Mouse (Mus musculus): Measurements from ENCODE around the gene Cadm1.
A peak's percentile ranks its signal among the peaks of the same experiment; 100 is the strongest.

The Cadm1 gene

DNA sequence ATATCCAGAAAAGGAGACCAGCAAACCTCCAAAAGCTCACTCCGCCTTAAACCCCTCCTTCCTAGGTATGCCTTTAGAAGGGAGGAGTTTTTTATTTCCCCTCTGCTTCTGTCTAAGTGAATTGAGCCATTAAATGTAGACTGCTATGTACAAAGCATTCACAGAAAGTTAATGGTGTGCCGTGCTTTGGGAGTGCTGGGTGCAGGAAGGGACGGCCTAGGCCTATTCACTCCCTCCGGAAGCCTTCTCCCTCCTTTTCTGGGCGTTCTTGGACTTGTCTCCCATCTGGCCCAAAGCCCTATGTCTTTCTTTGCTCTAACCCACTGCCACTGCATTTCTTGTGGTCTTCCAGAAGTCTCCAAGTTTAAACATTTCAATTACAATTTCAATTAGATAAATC is 268.5 kb downstream of the Cadm1 start:
- no peak for DNase-seq (ENCODE audit: low read depth, low spot score)

DNA sequence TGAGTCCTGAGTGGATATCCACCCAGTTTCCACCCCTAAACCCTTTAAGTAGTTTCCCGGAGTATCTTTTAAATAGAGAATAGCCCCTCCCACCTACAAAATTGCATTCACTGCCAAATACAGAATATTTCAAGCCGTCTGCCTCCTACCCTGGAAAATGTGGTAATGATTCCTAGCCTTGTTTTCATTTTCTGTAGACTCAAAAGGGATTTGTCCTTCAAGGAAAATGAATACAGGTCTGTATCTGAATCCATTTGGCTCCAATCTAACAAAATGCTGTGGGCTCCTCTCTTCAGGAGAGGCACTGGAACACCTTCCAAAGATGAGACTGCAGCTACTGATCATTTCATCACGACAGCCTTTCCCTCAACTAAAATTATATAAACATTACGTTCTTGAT is 271.3 kb downstream of the Cadm1 start:
- no peak for DNase-seq (ENCODE audit: low read depth, low spot score)

GRCm38 (mm10) chr9:47802527-47802926 is 272.6 kb downstream of the Cadm1 start:
- DNase-seq (ENCODE audit: low read depth, low spot score), result no peak

DNA sequence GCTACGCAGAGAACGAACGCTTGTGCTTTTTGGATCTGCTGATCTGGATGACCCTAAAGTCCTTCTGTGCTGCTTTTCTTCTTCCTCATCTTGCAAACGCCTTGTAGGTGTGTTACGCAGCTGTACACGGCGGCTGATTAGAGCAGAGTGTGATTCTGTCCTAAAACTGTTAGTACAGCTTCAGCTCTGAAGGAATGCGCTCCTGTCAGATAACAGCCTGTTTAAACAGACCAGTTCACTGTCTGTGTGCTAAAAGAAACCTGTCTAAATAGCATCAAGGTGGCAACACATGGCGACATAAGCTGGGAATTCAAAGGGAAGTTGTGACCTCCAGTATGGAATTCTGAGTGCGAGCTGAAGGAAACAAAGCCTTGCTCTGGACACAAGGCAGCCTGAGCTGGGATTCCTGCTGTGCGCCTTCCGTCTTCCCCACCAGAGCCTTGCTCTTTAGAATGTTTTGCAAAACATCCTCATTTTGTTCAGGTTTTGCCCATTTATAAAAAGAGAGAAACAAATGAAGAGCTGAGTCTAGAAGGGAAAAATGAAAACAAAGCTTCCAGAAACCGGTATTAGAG is 273.6 kb downstream of the Cadm1 start:
- DNase-seq (ENCODE audit: low read depth, low spot score), result no peak

DNA sequence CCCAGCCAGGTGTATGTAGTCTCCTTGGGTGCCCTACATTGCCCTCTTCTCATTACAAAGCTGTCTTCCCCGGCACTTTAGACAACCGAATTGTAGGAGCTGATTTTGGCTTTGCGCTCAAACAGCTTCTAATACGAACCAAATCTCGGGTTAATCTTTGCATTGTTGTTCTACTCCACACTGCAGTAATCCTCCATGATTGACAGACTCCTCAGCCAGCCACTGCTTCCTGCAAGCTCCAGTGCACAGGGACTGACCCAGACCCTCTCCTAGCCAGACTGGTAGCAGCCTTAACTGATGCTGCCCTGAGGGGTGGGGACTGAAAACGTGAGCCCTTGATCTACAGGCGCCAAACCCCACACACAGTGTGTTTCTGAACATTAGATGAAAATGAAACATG is 275.7 kb downstream of the Cadm1 start:
- peak; percentile 14 for DNase-seq (ENCODE audit: low read depth, low spot score)

DNA sequence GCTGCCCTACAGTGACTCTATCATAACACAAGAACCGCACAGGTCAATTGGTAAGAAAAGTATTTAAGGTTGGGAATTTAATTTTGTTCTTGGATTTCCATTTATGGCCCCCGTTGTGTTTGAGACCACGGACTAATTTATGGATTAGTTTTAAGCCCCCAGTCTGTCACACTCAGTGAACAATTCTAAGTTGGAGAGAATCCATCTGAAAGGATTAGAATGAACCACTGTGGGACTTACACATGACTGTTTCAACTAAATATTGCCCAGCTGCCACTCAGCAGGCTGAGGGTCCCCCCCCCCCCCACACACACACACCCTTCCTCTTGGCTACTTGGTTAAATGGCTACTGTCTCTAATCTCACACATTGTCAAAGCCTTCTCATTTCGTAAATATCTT is 295.7 kb downstream of the Cadm1 start:
- no peak for DNase-seq (ENCODE audit: low read depth, low spot score)

- no peak for DNase-seq (ENCODE audit: low read depth, low spot score)
Measured at GRCm38 (mm10) chr9:47828762-47829161, 298.8 kb downstream of the Cadm1 start.

DNA sequence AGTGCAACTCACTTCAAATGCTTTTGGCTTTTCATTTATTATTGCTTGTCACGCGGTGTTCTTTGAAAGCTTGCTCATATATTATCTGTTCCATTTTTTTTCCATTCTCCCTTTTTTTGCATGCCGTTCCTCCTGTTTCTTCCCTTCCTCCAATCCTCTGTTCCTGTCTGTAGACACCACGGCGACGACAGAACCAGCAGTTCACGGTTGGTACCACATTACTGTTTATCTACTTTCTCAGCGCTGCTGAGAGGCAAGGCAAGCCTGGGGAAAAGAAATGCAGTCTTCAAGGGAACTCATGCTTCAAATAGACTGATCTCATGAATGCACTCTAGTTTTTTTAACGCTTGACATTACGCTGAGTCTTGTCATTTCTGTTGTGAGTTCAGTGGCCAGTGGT is 299.2 kb downstream of the Cadm1 start:
- DNase-seq (ENCODE audit: low read depth, low spot score), result no peak

DNA sequence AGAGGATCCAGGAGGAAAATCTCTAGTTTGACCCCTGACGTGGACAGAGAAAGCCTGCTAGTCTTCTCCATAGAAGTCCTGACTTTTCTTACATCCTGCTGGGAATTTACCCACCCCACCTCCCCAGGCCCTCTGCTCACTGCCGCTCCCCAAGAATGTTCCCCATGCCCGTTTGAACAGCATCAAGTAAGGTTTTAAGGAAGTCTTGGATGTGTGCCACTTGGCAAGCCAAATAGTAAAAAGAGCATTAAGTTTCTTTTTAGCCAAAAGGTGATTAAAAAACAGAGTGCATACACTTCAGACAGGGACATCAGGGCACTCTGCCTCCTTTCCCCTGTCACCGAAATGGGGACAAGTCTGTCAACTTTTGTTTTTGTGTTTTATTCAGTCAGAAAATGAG is 299.9 kb downstream of the Cadm1 start:
- DNase-seq (ENCODE audit: low read depth, low spot score), result no peak

GRCm38 (mm10) chr9:47831412-47831811 is 301.4 kb downstream of the Cadm1 start:
- DNase-seq (ENCODE audit: low read depth, low spot score), result no peak

GRCm38 (mm10) chr9:47838170-47838569 is 308.2 kb downstream of the Cadm1 start:
- no peak for DNase-seq (ENCODE audit: low read depth, low spot score)

- no peak for DNase-seq (ENCODE audit: low read depth, low spot score)
Measured at GRCm38 (mm10) chr9:47838890-47839691, 309.1 kb downstream of the Cadm1 start.

- no peak for DNase-seq (ENCODE audit: low read depth, low spot score)
Measured at GRCm38 (mm10) chr9:47839692-47840025, 309.7 kb downstream of the Cadm1 start.

GRCm38 (mm10) chr9:47843328-47843727 is 313.4 kb downstream of the Cadm1 start:
- no peak for DNase-seq (ENCODE audit: low read depth, low spot score)

GRCm38 (mm10) chr9:47846275-47846674 is 316.3 kb downstream of the Cadm1 start:
- DNase-seq (ENCODE audit: low read depth, low spot score), result no peak

DNA sequence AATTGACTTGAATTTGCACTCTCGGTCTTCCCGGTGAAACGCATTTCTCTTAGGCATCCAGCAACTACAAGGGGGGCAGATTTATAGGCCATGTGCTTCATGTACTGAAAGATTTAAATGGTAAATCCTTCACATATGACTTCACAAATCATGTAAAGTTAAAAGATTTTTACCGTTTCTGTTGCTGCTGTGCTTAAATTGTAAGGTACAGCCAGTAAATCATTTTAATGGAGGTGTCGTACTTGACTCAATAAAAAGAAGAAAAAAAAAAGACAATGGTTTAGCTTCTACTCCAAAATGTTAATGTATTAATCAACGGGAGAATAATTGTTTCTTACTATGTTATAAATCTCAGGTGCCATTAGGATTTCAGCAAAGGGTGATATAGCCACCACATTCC is 317.0 kb downstream of the Cadm1 start:
- DNase-seq (ENCODE audit: low read depth, low spot score), result no peak

- no peak for DNase-seq (ENCODE audit: low read depth, low spot score)
Measured at GRCm38 (mm10) chr9:47847797-47848196, 317.8 kb downstream of the Cadm1 start.

DNA sequence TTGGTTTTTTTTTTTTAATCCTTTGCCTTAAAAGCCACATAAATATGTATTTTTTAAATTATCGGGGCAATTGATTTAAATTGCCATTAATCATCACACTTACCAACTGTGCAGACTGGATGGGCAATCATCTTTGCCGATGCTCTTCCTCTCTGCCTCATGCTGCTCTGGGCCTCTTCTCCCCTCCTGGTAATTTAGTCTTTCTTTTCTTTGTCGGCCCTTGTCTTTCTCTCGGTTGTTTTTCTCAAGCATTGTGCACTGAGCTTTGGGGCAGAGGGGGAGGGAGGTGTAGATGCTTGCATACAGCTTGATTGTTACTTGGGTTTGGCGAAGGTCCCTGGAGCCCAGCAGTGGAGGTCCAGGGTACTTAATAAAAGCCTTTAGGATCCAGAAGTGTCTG is 318.8 kb downstream of the Cadm1 start:
- DNase-seq (ENCODE audit: low read depth, low spot score), result no peak

DNA sequence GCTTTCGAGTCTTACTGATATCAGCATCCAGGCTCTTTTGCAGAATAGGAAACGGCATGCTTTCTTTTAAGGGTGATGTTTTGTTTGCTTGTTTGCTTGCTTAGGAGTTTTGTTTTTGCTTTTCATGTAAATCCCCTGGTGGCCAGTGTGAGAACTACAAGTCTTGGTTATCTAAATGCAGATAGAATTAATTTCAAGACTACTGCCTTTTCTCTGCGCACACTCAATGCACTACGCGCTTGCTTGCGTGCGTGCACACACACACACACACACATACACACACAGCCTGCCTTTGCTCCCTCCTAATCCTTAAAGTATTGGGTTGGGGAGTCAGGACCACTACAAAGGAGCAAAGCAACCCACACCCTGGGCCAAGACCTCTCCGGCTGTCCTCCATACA is 326.3 kb downstream of the Cadm1 start:
- DNase-seq (ENCODE audit: low read depth, low spot score), result no peak

DNA sequence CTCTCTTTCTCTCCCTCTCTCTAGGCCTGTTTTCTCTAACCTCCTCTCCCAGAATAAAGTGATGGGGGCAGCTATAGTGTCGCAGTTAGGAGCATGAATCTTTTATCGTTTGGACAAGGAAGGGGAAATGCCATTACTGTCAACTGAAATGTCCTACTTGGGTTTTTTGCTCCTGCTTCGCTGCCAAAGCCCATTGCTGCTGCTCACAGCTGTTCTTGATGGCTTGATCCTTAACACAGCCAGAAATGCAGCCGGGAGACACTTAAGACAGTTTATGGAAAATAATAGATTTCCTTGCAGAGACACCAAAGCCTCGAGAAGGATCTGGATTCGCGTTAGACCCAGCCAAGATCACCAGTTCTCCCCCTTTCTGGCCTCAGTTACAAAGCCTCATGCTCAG is 327.3 kb downstream of the Cadm1 start:
- no peak for DNase-seq (ENCODE audit: low read depth, low spot score)

DNA sequence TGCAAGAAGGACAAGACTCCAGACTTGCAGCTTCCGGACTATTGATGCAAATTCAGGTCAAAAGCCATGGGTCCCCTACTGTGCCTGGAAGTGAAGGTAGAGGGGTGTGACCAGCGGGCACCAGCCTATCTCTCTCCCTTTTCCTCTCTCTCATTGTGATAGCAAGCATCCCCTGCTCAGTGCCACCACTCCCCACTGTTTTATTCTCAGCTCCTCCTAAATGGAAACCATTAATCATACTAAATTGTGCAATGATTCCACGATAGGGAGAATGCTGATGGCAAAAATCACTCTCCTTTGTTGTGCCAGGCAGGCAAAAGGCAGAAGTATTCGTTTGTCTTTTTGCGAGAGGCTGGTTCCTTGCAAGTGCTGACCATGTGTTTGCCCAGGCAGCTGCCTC is 328.2 kb downstream of the Cadm1 start:
- no peak for DNase-seq (ENCODE audit: low read depth, low spot score)

- DNase-seq (ENCODE audit: low read depth, low spot score), result no peak
Measured at GRCm38 (mm10) chr9:47858778-47859395, 328.9 kb downstream of the Cadm1 start.

DNA sequence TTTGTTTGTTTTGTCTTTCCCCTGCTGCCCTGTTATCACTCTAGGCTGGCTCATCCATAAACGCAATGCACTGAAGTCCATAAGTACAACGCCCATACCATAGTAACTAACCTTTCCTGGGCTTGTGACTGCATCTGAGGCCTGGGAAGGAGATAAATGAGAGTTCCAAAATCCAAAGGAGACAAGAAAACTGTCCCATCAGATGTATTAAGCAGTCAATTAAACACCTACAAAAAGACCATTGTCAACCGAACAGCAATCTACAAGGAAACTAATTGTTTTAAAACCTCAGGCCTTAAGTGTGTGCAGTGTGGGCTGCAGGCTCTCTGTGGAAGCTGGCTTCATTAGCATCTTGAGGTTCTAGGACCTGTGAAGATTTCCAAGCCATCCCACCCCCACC is 331.0 kb downstream of the Cadm1 start:
- no peak for DNase-seq (ENCODE audit: low read depth, low spot score)
